Mouse (Mus musculus) liver, adult 2 months (tissue): ENCODE data around the gene Clpsl2.

ENCODE experiments used
- CTCF ChIP-seq: fragments of 200-500 bp; IDR thresholded peaks from 2 replicates; pipeline ENCODE4 v1.5.1; 2011; ENCODE audit warnings: low read depth, low read length, control low read depth
- POLR2A ChIP-seq: fragments of 200-500 bp; IDR thresholded peaks from 2 replicates; pipeline ENCODE4 v1.6.1; 2011; ENCODE audit warnings: low read length, control low read depth; ENCODE audit not compliant: insufficient read depth; ENCODE audit errors: extremely low read depth

- TF ChIP-seq CTCF = no peak
- no peak for TF ChIP-seq POLR2A
Measured at GRCm38 (mm10) chr17:28561613-28562012, 12.4 kb downstream of the Clpsl2 start.
